Mouse (Mus musculus): ENCODE measurements at regions not wholly inside any gene's neighbourhood (a gene's known extent, or its start where the extent isn't known, plus 50 kb on each side); places are given as distances from the start of the nearest gene placed in this dataset.

DNA sequence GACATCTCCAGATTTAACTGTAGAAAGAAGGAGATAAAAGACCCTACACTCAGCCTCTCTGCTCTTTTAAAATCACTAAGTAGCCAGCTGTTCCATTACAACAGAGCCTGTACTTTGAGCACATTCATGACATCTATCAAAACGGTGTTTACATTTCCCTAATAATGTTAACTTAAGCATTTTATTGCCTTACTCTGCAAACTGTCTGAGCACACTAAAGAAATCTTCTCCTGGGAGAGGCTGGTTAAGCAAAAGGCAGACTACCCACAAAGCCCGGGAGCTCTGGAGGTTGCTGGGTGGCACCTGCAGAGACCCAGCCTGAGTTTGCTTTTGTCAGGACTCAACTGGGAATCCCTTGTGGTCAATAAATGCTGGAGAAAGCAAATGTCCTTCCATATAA, 567.5 kb upstream of the Negr1 start:
- DNase-seq (ENCODE audit: low spot score): no peak

DNA sequence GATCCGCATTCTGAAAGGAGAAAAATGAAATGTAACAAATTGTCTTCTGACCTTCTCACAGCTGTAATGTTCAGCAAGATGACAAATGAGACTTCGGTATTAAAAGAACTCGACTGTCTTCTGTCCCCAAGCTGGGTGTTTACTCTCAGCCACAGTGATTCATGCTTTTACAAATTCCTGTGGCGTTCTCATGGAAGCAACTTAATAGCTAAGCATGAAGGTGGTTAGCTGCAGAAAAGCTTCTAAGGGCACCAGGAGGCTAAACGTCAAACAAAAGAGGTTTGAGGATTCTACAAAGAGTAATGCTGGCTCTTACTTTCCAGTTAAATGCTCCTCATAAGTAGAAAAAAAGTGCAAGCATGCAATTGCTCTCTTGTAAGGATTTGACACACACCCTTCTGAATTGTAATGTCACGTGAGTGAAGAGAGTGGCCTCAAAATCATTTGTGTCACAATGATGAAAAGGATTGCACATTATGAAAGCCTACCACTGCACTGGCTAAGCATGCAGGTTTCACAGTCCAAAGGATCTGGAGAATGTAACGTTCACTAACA, 543.8 kb upstream of the Negr1 start:
- DNase-seq (ENCODE audit: low spot score): no peak

DNA sequence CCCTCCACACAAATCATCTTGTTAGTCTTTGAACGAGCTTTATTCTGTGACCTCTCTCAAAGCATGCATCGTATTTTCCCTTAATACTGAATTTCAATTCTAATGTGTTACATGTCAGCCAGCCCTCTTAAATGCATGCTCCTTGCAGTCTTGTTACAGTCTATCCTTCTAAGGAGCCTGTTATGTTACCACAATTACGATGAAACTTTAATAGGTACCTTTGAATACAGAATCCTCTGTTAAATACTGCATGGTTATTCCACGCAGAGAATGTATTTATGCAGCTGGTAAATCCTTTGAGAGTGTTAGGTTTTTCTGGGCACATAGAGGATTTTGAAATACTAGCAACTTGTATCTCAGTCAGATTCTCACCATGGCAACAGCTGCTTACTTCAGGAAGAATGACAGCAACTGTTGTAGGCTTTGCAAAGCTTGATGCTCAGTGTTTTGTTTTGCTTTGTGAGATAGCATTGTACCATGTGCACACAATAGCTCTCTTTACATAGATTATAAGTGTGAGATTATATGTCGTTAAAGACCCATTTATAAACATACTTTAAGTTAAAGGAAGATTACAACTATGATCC, 532.9 kb upstream of the Negr1 start:
- peak; percentile 16 for DNase-seq (ENCODE audit: low spot score)

GRCm38 (mm10) chr3:156070257-156070656, 491.3 kb upstream of the Negr1 start:
- DNase-seq (ENCODE audit: low spot score): peak; percentile 2

DNA sequence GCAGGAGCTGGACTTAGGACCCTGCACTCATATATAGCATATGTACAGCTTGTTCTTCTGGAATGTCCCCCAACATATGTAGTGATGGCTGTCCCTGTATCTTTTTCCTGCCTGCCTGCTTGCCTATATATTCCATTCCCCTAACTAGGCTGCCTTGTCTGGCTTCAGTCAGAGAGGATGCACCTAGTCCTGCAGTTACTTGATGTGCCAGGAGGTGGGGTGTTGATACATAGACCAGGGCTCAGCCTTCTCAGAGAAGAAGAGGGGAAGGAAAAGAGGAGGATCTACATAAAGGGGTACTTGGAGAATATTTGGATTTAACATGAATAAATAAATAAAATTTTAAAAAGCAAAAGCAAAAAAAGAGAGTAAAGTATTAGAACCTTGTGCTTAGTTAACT, 479.3 kb upstream of the Negr1 start:
- no peak for DNase-seq (ENCODE audit: low spot score)

- no peak for DNase-seq (ENCODE audit: low spot score)
These were observed 467.9 kb upstream of the Negr1 start for GRCm38 (mm10) chr3:156093689-156094088.

GRCm38 (mm10) chr3:156094990-156095389, 466.6 kb upstream of the Negr1 start:
- DNase-seq (ENCODE audit: low spot score): no peak

- DNase-seq (ENCODE audit: low spot score): no peak
These were observed 455.8 kb upstream of the Negr1 start for GRCm38 (mm10) chr3:156105788-156106187.

DNA sequence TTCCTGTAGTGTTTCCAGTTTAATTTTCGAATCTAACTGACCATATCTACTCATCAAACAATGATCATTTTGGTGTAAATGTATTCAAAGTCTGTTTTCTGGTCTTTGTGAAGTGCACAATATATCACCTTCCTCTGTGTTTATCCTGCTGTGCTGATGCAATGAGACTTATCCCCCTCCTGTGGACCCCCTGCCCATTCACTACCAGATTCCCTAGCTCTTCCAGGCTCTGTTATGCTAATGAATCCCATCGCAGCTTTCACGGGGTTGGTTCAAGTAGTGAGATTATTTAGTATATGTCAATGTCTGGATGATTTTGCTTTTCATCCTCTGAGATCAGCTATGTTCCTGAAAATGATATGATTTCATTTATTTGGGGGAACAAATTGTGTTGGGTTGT, 441.3 kb upstream of the Negr1 start:
- no peak for DNase-seq (ENCODE audit: low spot score)

- no peak for DNase-seq (ENCODE audit: low spot score)
These were observed 430.0 kb upstream of the Negr1 start for GRCm38 (mm10) chr3:156131598-156131997.

GRCm38 (mm10) chr3:156141355-156141754, 420.2 kb upstream of the Negr1 start:
- no peak for DNase-seq (ENCODE audit: low spot score)

DNA sequence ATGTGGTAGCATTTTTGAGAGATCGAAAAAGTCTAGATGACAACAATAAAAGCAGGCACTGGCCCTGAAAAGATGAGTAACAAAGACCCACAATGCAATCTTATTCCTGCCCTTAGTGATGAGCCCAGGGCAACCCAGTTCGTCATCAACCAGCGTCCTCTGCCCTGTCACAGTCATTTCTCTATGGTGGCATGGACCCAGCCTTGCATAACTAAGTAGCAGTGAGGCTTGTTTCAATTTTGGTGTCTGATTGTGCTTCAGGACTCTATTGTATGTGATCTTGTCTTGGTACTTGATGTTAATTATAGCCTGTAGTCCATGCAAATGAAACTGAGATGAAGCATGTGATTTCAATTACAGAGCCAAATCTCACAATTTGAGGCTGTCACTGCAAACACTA, 412.3 kb upstream of the Negr1 start:
- no peak for DNase-seq (ENCODE audit: low spot score)

GRCm38 (mm10) chr3:156170076-156170475, 391.5 kb upstream of the Negr1 start:
- DNase-seq (ENCODE audit: low spot score): no peak

- no peak for DNase-seq (ENCODE audit: low spot score)
These were observed 362.9 kb upstream of the Negr1 start for GRCm38 (mm10) chr3:156198688-156199087.

DNA sequence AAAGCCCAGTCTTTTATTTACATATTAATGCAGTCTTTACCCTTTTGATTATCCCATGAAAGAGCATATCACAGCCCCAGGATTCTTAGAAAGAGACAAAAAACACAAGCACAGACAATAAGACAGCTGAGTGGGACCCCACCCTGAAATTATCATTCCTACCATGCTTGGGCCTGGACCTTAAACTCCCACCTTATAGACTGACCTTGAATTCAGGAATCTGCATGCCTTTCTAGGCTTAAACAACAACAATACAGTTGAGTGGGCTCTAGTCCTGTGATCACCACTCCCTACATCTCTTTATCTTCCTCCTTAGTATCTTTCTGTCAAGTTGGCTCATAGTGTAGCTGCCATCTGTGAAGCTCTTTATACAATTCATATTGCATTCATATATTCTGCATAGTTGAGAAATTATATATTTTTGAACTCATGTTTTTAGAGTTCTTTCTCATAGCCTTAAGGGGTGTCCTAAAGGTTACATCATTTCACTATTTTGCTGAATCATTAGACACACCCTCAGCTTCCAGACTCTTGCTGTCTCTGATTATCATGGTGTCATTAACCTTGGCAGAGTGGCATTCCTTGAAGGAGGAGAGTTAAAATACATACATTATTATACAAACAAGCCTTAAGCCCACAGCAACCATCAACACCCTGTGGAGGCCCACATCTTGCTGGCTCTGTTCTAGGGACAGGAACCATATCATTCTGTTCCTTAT, 361.7 kb upstream of the Negr1 start:
- DNase-seq (ENCODE audit: low spot score): no peak

DNA sequence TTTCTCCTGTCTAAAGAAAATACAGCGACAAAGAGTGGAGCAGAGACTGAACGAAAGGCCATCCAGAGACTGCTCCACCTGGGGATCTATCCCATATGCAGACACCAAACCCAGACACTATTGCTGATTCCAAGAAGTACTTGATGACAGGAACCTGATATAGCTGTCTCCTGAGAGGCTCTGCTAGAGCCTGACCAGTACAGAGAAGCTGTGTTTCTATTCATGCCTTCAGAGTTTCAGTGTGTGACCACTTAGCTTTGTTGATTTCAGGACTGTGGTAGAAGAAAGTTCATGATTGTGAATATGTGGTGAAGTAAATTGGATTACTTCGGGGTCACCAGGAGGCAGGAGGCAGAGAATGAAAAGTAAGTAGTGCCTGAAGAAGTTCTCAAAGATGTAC, 356.3 kb upstream of the Negr1 start:
- DNase-seq (ENCODE audit: low spot score): no peak

GRCm38 (mm10) chr3:156208420-156208819, 353.2 kb upstream of the Negr1 start:
- DNase-seq (ENCODE audit: low spot score): no peak

DNA sequence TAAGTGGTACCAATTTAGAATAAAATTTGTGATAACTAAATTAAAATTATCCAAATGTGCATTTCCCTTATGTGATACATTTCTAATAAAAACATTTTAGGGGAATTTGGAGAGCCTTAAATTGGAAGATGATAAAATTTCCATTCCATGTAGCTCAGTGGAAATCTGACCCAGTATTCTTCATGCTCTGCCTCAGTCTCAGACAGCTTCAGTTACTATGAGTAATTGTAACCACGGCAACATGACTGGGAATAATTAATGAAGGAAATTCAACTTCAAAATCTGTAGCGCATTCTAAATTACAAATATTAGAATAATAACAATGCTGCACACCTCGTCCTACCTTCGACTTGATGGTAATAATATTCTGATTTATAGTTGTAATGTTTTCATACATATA, 350.8 kb upstream of the Negr1 start:
- no peak for DNase-seq (ENCODE audit: low spot score)

DNA sequence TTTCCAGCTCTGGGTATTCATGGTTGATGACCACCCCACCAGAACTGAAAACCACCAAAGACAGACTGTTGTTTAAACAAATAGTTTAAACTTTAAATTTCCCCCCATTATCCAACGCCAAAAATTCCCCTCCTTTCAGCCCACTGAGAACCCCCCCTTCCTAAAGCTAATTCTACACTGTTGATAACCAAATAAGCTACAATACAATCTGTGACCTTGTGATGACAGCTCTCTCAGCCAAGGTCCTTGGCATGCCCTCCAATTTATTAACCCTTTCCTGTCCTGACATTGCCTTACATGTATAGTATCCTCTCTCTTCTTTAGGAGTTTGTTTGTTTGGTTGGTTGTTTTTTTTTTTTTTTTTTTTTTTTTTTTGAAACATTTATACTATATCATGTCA, 346.8 kb upstream of the Negr1 start:
- no peak for DNase-seq (ENCODE audit: low spot score)

DNA sequence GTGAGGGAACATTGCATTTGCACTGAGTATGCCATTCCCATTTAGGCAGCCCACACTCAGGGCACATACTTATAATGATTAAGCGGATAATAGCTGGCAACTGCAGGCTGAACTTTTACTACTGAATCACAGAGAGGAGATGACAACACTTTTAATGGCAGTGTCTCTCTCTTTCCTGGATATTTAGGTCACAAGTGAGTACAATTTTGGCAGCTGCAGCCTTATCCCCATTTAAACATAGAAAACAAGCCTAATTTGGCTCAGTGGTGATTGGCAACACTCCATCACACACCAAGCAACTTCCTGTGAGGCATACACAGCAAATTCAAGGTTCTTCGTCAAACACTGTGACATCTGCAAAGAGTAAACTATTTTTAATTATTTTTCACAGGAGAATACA, 329.5 kb upstream of the Negr1 start:
- no peak for DNase-seq (ENCODE audit: low spot score)

GRCm38 (mm10) chr3:156235955-156236354, 325.6 kb upstream of the Negr1 start:
- DNase-seq (ENCODE audit: low spot score): no peak

DNA sequence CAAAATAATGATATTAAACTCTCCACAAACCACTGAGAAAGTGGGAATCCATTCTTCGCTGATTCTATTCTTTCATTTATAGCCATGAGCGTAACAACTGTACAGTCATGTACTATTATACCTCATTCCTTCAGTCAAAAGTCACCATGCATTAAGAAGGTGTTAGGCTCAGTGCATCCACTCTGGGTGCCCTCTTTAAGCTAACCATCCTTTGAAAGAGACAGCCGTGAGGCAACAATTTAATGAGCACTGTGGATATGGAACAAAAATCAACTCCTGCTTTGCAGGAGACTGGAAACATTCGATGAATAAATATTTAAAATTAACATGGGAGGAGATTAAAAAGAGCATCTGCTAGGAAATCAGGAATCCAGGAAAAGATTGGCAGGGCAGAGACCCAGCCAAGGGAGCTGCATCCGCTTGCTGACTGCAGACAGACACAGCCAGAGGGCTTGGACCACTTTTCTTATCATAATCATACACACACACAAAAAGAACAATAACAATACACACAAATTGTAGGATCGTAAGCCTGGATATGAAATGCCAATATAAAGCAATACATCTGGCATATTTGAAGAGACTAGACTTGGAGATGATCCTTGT, 309.2 kb upstream of the Negr1 start:
- DNase-seq (ENCODE audit: low spot score): no peak

- DNase-seq (ENCODE audit: low spot score): no peak
These were observed 308.2 kb upstream of the Negr1 start for GRCm38 (mm10) chr3:156253172-156253934.

Measured in layer of hippocampus, adult 9-10 months (tissue).